Mouse (Mus musculus) kidney, adult 2 months (tissue): ENCODE data around the gene Sucla2.

Experiments
- CTCF ChIP-seq: fragments of 200-500 bp; conservative IDR thresholded peaks from 2 replicates; pipeline ENCODE4 v1.5.1; 2011; ENCODE audit warnings: low read depth, mild to moderate bottlenecking, control low read depth, low read length, moderate library complexity, mixed read lengths; ENCODE audit not compliant: insufficient read depth, insufficient read length
- POLR2A ChIP-seq: fragments of 200-500 bp; IDR thresholded peaks from one replicate; pipeline ENCODE4 v1.6.1; 2011; ENCODE audit warnings: low read depth, low read length, control low read depth

DNA sequence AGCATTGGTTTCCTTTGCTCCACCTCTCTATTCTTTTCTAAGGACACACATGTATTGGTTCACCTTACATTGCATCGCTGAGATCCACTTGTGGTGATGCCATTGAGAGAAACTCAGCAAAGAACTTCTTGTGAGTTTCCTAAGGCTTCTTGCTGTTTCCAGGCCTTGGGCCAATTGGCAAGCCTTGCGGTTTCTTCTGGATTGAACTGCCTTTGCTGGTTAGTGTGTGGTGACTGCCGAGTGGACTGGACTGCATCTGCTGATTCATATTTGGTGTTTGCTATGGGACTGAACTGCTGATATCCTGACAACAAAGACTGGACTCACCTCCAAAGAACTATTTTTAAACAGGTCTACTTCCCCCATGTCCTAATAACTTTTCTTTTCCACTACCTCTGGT lies 109.2 kb downstream of the Sucla2 start:
- TF ChIP-seq CTCF: no peak
- no peak for TF ChIP-seq POLR2A
